Mouse (Mus musculus): ENCODE measurements around the gene Slc46a3. TPM values are rescaled to one million over a fixed set of nuclear protein-coding genes. Genes with fewer than 3 reads are reported as not detected.

The Slc46a3 gene
- total RNA-seq, 4 experiments from 2014 or later = 8.6 to 11.2 (median 9.2) TPM

- DNase-seq (ENCODE audit: low spot score in 2 of 2) = no peak
Observed at GRCm38 (mm10) chr5:147895436-147896198, 1.0 kb upstream of the Slc46a3 start.

DNA sequence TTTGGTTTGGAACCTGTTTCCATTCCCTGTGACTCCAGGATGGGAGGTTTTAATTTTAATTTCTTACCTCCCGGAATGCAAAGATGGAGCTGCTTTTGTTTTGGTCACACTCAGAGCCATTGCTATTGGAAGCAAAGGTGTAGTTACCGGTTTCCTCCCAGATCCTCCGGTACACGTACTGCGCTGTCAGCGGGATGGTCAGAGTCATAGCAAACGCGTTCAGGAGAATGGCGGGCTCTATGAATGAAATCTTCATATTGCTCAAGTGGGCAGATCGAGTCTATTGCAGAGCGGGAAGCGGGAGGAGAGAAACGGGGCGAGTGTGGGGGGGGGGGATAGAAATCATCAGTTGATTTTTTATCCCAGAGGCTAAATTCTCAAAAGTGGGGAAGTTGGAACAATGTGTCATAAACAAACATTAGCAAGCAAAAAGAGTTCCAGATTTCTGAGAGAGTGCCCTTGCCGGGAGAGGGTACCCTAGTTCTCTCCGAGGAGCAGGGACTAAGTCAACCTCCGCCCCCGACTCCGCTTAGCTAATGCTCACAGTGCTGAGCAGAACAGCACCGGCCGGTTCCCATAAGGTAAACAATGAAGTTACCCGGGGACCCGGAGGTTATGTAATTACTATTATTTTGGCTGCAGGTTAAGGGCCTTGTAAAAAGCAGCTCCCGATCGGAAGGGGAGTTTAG is 705 bp downstream of the Slc46a3 start:
- DNase-seq (ENCODE audit: low spot score in 2 of 2) = no peak

DNA sequence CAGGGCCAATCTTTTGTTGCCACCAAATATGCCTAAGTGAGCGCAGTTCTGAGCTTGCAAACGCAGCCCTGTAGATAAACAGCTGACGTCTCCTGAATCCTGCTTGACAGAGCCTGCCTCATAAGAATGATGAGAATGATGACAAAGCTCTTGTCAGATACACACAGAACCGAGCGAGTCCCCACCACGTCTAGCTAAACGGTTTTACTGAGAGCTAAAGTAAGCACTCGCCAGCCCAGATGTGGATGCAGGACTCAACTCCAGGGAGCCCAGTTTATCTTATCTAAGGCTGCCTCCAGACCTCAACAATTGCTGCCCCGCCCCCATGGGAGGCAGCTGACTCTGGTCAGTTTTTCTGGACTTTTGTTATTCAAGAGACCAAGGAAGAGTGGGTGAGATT is 1.5 kb downstream of the Slc46a3 start:
- no peak for DNase-seq (ENCODE audit: low spot score in 2 of 2)

DNA sequence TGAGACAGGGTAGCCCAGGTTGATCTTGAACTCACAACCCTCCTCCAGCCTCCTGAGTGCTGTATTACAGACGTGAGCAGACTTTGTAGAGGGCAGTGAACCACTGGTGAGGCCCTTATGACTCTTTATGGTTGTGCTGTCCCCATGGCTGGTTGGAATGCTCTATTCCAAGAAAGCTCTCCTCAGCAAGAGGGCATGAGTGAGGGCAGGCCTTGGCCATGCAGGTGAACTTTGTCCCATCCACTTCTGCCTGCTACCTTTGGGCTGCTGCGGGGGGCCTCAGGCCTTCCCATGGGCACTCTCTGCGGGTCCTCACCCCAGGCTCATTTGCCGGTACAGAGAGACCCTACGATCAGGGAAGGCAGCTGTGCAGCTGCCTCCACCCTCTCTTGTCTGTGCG is 1.9 kb downstream of the Slc46a3 start:
- DNase-seq (ENCODE audit: low spot score in 2 of 2) = no peak

DNA sequence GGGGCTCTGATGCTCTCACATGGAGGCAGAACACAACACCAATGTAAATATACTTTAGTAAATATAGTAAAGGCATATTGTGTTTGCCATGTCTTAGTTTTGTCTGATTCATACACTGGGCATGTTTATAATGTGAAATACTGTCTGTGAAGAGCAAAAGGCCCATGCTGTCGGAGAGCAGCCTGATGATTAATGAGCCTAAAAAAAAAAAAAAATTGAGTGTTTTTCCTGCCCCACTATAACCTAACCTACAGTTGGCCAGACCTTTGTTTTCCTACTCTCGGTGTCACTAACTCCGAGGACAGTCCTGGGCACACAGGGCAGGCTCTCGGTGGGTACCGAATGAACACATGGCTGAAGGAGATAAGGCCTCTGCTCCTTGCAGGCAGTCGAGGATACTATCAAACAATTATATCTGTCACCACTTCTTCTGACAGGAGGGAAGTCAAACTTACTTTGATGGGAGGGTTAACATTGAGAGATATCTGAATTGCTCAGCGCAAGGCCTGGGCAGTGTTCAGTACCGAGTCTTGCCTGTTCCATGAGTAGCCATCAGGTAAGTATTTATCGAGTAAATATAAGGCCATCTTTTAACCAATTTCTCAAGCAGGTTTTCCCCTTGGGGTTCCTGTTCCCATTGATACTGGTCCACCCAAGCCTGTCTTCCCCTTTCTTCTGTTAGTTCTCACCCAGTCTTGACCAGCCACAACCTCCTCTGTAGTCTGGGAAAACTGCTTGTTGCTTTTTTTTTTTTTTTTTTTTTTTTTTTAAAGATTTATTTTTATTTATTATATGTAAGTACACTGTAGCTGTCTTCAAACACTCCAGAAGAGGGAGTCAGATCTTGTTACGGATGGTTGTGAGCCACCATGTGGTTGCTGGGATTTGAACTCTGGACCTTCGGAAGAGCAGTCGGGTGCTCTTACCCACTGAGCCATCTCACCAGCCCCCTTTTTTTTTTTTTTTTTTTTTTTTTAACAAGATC is 6.0 kb downstream of the Slc46a3 start:
- DNase-seq (ENCODE audit: low spot score in 2 of 2) = no peak

DNA sequence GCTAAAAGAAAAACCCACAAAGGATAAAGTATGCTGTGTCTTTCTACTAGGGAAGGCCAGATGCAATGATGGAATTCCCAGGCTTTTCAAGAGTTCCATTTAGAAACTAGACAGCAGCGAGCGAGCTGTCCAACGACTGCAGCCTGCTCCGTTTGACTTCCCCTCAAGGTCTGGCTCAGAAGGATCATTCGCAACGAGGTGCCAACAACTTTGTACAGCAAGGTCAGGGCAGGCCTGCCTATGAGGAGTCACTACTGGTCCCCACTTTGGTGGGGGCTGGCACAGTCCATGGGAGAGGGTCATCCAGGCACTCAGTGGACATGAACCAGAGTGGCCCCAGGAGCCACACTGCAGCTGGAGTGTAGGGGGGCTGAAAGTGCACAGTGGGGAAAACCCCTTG is 11.0 kb downstream of the Slc46a3 start:
- no peak for DNase-seq (ENCODE audit: low spot score in 2 of 2)

DNA sequence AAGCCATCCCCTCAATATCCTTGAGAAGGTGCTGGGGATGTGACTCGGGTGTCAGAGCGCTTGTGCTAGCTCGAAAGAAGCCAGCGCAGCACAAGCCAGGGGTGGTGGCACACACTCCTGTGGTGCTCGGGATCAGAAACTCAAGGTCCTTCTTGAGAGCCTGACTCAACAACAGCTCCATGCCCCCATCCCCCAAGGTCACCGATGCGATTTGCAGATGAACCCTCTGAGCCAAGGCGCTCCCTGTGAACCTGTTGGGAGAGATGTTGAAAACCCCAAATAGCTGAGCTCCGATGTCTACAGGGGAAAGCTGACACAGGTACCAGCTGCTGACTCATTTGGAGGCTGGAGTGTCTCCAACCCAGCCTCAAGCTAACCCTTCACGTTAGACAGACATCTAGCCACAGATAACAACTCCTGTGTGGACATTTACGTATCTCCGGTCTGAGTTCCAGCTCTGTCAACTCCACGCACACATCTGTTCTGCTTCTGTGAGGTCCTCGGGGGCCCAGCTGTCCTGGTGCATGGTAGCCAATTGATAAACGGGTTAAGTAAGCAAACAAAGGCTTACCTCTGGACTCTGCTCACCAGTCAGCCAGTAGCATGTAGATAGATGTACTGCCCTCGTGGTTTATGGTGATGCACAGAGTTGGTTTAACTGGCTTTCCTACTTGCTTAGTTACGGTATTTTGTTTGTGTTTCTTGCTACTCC is 14.5 kb downstream of the Slc46a3 start:
- DNase-seq (ENCODE audit: low spot score in 2 of 2) = no peak

GRCm38 (mm10) chr5:147877520-147877919 is 17.1 kb downstream of the Slc46a3 start:
- DNase-seq (ENCODE audit: low spot score in 2 of 2) = no peak

DNA sequence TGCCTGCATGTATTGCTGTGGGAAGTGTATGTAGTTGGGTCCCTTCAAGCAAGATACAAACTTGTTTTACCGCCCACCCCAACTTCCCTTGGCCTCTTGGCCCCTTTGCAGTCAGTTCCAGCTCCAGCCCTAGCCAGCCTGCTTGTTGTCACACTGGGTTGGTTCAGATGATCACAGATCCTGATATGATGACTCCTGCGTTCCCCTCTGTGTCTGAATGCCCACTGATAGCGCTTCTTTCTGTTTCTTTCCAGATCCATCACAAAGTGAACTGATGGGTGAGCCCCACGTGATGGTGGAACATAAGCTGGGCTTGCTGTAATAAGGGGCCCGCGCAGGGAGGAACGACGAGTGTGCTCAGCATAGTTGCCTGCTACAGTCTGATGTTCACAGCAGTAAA is 19.4 kb downstream of the Slc46a3 start:
- no peak for DNase-seq (ENCODE audit: low spot score in 2 of 2)

DNA sequence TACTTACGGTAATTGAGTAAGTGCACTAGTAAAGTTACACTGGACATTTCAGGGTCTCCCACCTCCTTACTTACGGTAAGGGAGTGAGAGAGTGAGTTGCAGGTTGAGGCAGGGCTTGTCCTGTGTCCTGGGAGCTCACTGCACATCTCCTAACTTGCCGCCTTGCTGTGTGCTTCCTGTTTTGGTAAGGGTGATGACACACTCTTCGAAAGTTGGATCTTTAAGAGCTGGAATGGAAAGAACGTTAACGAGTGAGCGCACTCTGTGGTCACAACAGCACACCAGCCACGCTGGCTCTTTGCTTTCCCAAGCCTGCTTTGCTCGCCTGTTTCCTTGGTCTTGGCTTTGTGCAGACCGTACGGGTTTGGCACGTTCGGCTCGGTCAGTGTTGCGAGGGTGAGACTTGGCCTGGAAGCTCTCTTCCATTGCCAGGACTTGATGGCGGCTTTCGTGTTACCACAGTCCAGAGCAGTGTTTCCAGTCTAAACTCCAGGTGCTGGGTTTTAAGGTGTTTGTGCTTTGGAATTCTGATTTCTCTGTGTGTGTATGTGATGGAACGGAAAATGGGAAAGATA is 20.0 kb downstream of the Slc46a3 start:
- no peak for DNase-seq (ENCODE audit: low spot score in 2 of 2)

GRCm38 (mm10) chr5:147871091-147871820 is 23.4 kb downstream of the Slc46a3 start:
- no peak for DNase-seq (ENCODE audit: low spot score in 2 of 2)

DNA sequence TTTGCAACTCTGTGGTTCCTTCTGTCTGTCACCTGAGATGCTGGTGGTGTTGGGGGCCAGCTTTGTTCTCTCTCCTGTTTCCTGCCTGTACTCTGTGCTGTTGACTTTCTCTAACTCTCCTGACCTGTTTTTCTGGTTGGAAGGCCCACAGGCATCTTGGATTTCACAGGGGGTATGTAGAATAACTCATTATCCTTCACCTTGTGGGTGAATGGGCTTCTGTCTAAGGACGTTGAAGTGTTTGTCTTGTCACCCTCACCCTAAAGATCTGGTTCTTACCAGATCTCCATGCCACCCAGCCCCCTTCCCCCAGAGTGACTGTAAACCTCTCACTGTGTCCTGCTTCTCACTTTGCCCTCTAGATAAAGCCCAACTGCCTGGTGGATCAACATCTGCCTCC is 24.3 kb downstream of the Slc46a3 start:
- DNase-seq (ENCODE audit: low spot score in 2 of 2) = no peak

DNA sequence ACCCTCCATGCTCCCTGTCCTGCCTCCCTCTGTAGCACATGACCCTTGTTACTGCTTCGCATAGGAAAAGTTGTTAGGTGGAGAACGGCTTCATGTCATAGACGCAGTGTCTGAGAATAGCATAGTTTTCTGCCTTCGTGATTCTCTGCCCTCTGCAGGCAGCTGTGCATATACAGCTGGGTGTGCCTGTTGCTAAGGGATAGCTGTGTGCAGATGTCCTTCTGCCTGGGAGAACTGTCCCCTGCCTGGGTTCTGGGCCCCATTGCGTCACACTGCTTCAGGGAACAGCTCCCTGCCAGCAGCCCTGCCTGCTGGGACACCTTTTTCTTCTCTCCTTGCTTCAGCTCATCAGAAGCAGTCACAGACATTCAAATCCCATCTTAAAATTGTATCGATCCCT is 25.0 kb downstream of the Slc46a3 start:
- DNase-seq (ENCODE audit: low spot score in 2 of 2) = no peak

DNA sequence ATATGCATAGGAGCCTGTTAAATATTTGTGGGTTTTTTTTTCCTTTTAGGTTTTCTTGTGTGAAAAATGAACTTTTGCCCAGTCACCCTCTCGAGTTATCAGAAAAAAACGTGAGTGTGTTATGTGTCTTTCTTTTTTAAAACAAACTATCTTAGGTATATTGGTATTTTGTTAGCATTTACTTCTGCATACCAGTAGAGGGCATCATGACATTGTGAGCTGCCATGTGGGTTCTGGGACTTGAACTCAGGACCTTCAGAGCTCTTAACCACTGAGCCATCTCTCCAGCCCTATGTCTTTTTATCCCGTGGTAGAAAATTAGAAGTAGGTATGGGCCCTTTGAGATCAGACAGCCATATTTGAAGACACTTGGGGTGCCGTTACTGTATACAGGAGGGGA is 25.9 kb downstream of the Slc46a3 start:
- DNase-seq (ENCODE audit: low spot score in 2 of 2) = no peak

DNA sequence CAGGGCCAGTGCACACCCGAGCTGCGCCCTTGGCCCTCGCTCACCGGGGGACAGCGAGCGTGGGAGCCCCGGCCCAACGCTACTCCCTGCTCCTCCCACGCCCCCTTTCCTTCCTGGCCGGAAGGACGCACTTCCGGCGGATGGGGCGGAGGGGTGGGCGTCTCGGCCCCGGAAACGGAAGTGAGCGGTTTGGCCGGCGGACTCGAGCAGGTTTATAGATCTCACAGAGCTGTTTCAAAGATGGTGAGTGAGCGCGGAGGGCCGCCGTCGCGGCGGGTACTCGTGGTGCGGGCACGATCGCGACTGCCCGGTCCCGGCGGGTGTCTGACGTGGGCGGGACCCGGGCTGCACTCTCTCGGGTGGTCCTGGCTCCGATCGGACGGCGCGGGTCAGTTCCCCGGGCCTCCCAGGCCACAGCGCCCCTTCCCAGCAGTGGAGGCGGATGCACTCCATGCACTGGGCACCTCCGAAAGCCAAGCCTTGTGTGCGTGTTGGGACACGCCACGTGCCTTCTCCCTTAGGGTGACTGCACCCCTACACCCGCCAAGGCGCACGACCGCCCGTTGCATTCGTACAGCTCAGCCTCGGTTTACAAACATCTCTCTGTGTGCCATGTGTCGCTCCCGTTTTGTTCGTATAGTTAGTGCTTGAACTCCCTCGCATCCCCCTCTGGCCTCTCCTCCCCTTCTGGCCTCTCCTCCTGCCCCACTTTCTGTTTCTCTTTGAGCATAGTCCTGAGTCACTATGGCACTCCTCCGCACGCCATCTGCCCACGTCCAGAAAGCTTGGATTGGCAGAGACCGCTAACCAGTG is 34.0 kb downstream of the Slc46a3 start, which contains the start of gene Pomp:
Gene Pomp (plus strand): TSS at position 13 of the 813 bp plus-strand sequence.
- DNase-seq (ENCODE audit: low spot score in 2 of 2) = peak; percentile 74 to 91

DNA sequence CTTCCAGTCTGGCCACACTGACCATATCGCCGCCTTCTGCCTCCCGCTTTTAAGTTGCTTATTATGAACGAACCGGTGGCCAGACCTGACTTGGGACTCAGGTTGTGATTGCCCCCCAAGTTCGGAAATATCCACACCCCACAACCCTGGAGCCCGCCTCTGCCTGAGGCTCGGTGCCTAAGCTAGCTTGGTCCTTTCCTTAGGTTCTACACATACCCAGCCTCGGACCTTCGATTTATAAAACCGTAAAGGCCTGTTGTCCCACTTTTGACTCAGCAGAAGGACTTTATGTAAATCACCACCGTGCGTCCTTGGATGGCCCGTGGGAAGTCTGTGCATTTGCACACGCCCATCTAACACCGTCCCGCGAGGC is 34.6 kb downstream of the Slc46a3 start:
- DNase-seq (ENCODE audit: low spot score in 2 of 2) = no peak

DNA sequence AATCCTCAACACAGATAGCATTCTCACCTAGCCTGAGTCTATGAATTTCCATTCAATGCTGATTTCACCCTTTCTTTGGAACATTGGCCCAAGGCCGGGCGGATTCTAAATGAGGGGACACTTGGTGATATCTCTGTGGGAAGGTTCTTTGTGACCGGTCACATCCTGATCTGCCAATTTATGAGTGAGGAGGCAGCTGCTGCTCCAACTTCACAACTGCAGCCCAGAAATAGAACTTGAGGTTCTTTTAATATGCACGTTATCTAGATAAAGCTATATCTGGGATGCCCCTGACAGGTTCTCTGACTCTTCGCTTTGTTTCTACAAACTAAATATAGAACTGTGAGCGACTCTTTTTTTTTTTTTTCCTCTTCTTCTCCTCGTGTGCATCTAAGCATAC is 44.4 kb downstream of the Slc46a3 start:
- no peak for DNase-seq (ENCODE audit: low spot score in 2 of 2)

- DNase-seq (ENCODE audit: low spot score in 2 of 2) = peak in 1 of 2 experiments; percentile 64
Observed at GRCm38 (mm10) chr5:147848164-147848863, 46.3 kb downstream of the Slc46a3 start.

DNA sequence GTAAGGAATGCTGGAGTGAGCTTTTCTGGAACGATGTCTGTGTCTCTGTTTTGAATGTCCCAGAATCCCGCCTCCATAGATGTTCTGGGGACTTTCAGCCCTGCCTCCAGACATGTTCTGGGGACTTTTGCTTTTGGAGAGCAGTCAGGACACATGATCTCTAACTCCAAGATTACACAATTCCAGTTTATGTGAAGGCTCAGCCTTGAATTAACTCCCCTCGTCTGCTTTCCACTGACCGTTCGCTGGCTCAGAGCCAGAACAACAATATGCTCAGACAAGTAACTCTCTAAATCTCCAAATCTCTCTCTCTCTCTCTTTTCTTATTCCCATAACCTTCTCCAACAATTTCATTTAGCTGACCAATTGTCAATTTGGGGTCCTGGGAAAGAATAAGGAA is 47.3 kb downstream of the Slc46a3 start:
- no peak for DNase-seq (ENCODE audit: low spot score in 2 of 2)
